Mouse (Mus musculus): Measurements from ENCODE around the gene Lrrc4. TPM values are rescaled to one million over a fixed set of nuclear protein-coding genes. Genes with fewer than 3 reads are reported as not detected.

The Lrrc4 gene
- total RNA-seq, 2 experiments from 2014 or later: 0.07 TPM; not detected in 1

GRCm38 (mm10) chr6:28783082-28783647 lies 48.4 kb downstream of the Lrrc4 start:
- no peak for ATAC-seq (ENCODE audit: poor library complexity, severe bottlenecking)

GRCm38 (mm10) chr6:28781696-28782095 lies 49.9 kb downstream of the Lrrc4 start:
- ATAC-seq (ENCODE audit: poor library complexity, severe bottlenecking): no peak

GRCm38 (mm10) chr6:28771331-28771730 lies 60.2 kb downstream of the Lrrc4 start:
- ATAC-seq (ENCODE audit: poor library complexity, severe bottlenecking): no peak

- no peak for ATAC-seq (ENCODE audit: poor library complexity, severe bottlenecking)
These were observed 63.6 kb downstream of the Lrrc4 start for GRCm38 (mm10) chr6:28767891-28768481.

GRCm38 (mm10) chr6:28766622-28767021 lies 64.9 kb downstream of the Lrrc4 start:
- ATAC-seq (ENCODE audit: poor library complexity, severe bottlenecking): no peak

- ATAC-seq (ENCODE audit: poor library complexity, severe bottlenecking): no peak
These were observed 69.3 kb downstream of the Lrrc4 start for GRCm38 (mm10) chr6:28762132-28762775.

- ATAC-seq (ENCODE audit: poor library complexity, severe bottlenecking): no peak
These were observed 69.8 kb downstream of the Lrrc4 start for GRCm38 (mm10) chr6:28761728-28762127.

- ATAC-seq (ENCODE audit: poor library complexity, severe bottlenecking): no peak
These were observed 73.3 kb downstream of the Lrrc4 start for GRCm38 (mm10) chr6:28758293-28758692.

GRCm38 (mm10) chr6:28756306-28757018 lies 75.1 kb downstream of the Lrrc4 start:
- ATAC-seq (ENCODE audit: poor library complexity, severe bottlenecking): no peak

- no peak for ATAC-seq (ENCODE audit: poor library complexity, severe bottlenecking)
These were observed 77.2 kb downstream of the Lrrc4 start for GRCm38 (mm10) chr6:28754127-28754898.

- no peak for ATAC-seq (ENCODE audit: poor library complexity, severe bottlenecking)
These were observed 77.9 kb downstream of the Lrrc4 start for GRCm38 (mm10) chr6:28753681-28754080.

- ATAC-seq (ENCODE audit: poor library complexity, severe bottlenecking): no peak
These were observed 78.3 kb downstream of the Lrrc4 start for GRCm38 (mm10) chr6:28753217-28753616.

GRCm38 (mm10) chr6:28751186-28751585 lies 80.4 kb downstream of the Lrrc4 start:
- ATAC-seq (ENCODE audit: poor library complexity, severe bottlenecking): no peak

GRCm38 (mm10) chr6:28749224-28749623 lies 82.3 kb downstream of the Lrrc4 start:
- no peak for ATAC-seq (ENCODE audit: poor library complexity, severe bottlenecking)

GRCm38 (mm10) chr6:28747931-28748670 lies 83.4 kb downstream of the Lrrc4 start:
- no peak for ATAC-seq (ENCODE audit: poor library complexity, severe bottlenecking)

- no peak for ATAC-seq (ENCODE audit: poor library complexity, severe bottlenecking)
These were observed 84.5 kb downstream of the Lrrc4 start for GRCm38 (mm10) chr6:28747025-28747424.

GRCm38 (mm10) chr6:28745864-28746263 lies 85.7 kb downstream of the Lrrc4 start:
- ATAC-seq (ENCODE audit: poor library complexity, severe bottlenecking): no peak

- no peak for ATAC-seq (ENCODE audit: poor library complexity, severe bottlenecking)
These were observed 88.0 kb downstream of the Lrrc4 start for GRCm38 (mm10) chr6:28743586-28743985.

GRCm38 (mm10) chr6:28737601-28738000 lies 93.9 kb downstream of the Lrrc4 start:
- ATAC-seq (ENCODE audit: poor library complexity, severe bottlenecking): no peak

- no peak for ATAC-seq (ENCODE audit: poor library complexity, severe bottlenecking)
These were observed 94.9 kb downstream of the Lrrc4 start for GRCm38 (mm10) chr6:28736665-28737064.

All from megakaryocyte, adult 5-6 weeks (primary cell).